Comparison of ENCODE assay signal across 15 mouse cellular contexts in genomic region chr15:81769037-81769436, GRCm38 (mm10). TPM values are rescaled to one million over a fixed set of nuclear protein-coding genes. Genes with fewer than 3 reads are reported as not detected.
DNase-seq lines count a peak whose midpoint lies in the region; ATAC-seq and TF ChIP-seq lines count a peak whose summit lies in the region.
"Had no signal": no experiment of that assay in that cellular context is flagged by ENCODE, and none has a peak within 500 bp of the region (broad histone marks: within the 10 kb centered on the region; RNA-seq: fewer than 3 reads in every experiment).

No protein-coding gene starts in this region.

- no peak overlapping the region for H3K4me3 ChIP-seq in hindbrain, embryonic 15.5 days
- H3K4me3 ChIP-seq in hindbrain, embryonic 12.5 days: no peak overlapping the region
- H3K4me3 ChIP-seq in ES-Bruce4 (ENCODE audit: low read depth, low read length): peak overlapping the region; percentile 28
- H3K4me3 ChIP-seq in liver, embryonic 15.5 days (replicated peaks): no peak overlapping the region
- no peak overlapping the region for H3K4me3 ChIP-seq in midbrain, embryonic 14.5 days (replicated peaks; ENCODE audit: low read depth, low read length)
- H3K4me3 ChIP-seq in kidney, embryonic 15.5 days (replicated peaks): no peak overlapping the region
- H3K4me3 ChIP-seq: midbrain, embryonic 12.5 days; neural tube, embryonic 12.5 days had no signal

- no peaks in the 10 kb centered on the region for H3K4me1 ChIP-seq in hindbrain, embryonic 15.5 days (replicated peaks)
- no peaks in the 10 kb centered on the region for H3K4me1 ChIP-seq in hindbrain, embryonic 12.5 days
- H3K4me1 ChIP-seq in ES-Bruce4 (ENCODE audit: control insufficient read depth, insufficient read depth, low read length): no peaks in the 10 kb centered on the region
- H3K4me1 ChIP-seq in liver, embryonic 15.5 days (replicated peaks): peaks cover 27% of the 10 kb centered on the region
- H3K4me1 ChIP-seq in midbrain, embryonic 14.5 days (ENCODE audit: control insufficient read depth, insufficient read depth, low read length): no peaks in the 10 kb centered on the region
- peaks cover 25% of the 10 kb centered on the region for H3K4me1 ChIP-seq in kidney, embryonic 15.5 days
- H3K4me1 ChIP-seq: midbrain, embryonic 12.5 days; neural tube, embryonic 12.5 days had no signal

- DNase-seq in embryo, embryonic 9.5 days (ENCODE audit: extremely low spot score): peak; percentile 24
- no peak for DNase-seq in midbrain, embryonic 14.5 days
- no peak for DNase-seq in adrenal gland, adult (ENCODE audit: inconsistent age in 2 of 2, low spot score in 1 of 2)
- DNase-seq: cerebellum, postnatal 36 days; kidney, postnatal 14 days; lung, adult 2 months; thymus, postnatal 14 days had no signal

- TF ChIP-seq EP300 in ES-Bruce4 (IDR thresholded peaks at IDR 0.05; ENCODE audit: insufficient read depth, low read depth, low read length): no peak

- TF ChIP-seq CTCF in ES-Bruce4 (IDR thresholded peaks at IDR 0.05; ENCODE audit: low read depth, low read length): no peak

- ATAC-seq in hindbrain, embryonic 15.5 days (ENCODE audit: low FRiP score, low read depth): peak; percentile 36; the same call in 1 of the 2 replicates
- ATAC-seq in hindbrain, embryonic 12.5 days (ENCODE audit: low FRiP score): no peak
- ATAC-seq in liver, embryonic 15.5 days (ENCODE audit: insufficient read depth): peak; percentile 35; the same call in 1 of the 2 replicates
- no peak for ATAC-seq in midbrain, embryonic 14.5 days (ENCODE audit: low FRiP score, low TSS enrichment)
- no peak; the same call in 1 of the 2 replicates for ATAC-seq in kidney, embryonic 15.5 days (replicated peaks; ENCODE audit: low FRiP score)

- H3K9ac ChIP-seq in hindbrain, embryonic 15.5 days: no peak overlapping the region
- no peak overlapping the region for H3K9ac ChIP-seq in hindbrain, embryonic 12.5 days
- no peak overlapping the region for H3K9ac ChIP-seq in ES-Bruce4 (ENCODE audit: low read depth, poor library complexity, severe bottlenecking)
- H3K9ac ChIP-seq in liver, embryonic 15.5 days: no peak overlapping the region
- H3K9ac ChIP-seq in midbrain, embryonic 14.5 days (replicated peaks; ENCODE audit: low read length): no peak overlapping the region
- H3K9ac ChIP-seq in kidney, embryonic 15.5 days: no peak overlapping the region
- H3K9ac ChIP-seq: midbrain, embryonic 12.5 days; neural tube, embryonic 12.5 days had no signal

- TF ChIP-seq POLR2A in ES-Bruce4 (IDR thresholded peaks at IDR 0.05; ENCODE audit: insufficient read depth, low read length): no peak

- H3K9me3 ChIP-seq in hindbrain, embryonic 15.5 days: no peaks in the 10 kb centered on the region
- no peaks in the 10 kb centered on the region for H3K9me3 ChIP-seq in hindbrain, embryonic 12.5 days (replicated peaks)
- no peaks in the 10 kb centered on the region for H3K9me3 ChIP-seq in ES-Bruce4 (replicated peaks; ENCODE audit: control insufficient read depth, insufficient read depth, low read length, poor library complexity, severe bottlenecking)
- no peaks in the 10 kb centered on the region for H3K9me3 ChIP-seq in liver, embryonic 15.5 days (replicated peaks)
- no peaks in the 10 kb centered on the region for H3K9me3 ChIP-seq in midbrain, embryonic 14.5 days (ENCODE audit: control insufficient read depth, low read length)
- H3K9me3 ChIP-seq in kidney, embryonic 15.5 days (replicated peaks): no peaks in the 10 kb centered on the region
- H3K9me3 ChIP-seq: midbrain, embryonic 12.5 days; neural tube, embryonic 12.5 days had no signal

- 56% methylated on average over 13 of the region's 13 CpGs for WGBS in hindbrain, embryonic 15.5 days
- 62% methylated on average over 12 of the region's 13 CpGs for WGBS in hindbrain, embryonic 12.5 days
- WGBS in liver, embryonic 15.5 days (ENCODE audit: insufficient replicate concordance): 62% methylated on average over 13 of the region's 13 CpGs
- WGBS in midbrain, embryonic 14.5 days: 60% methylated on average over 13 of the region's 13 CpGs
- WGBS in kidney, embryonic 15.5 days: 63% methylated on average over 13 of the region's 13 CpGs

- no peaks in the 10 kb centered on the region for H3K27me3 ChIP-seq in hindbrain, embryonic 15.5 days
- H3K27me3 ChIP-seq in hindbrain, embryonic 12.5 days: no peaks in the 10 kb centered on the region
- H3K27me3 ChIP-seq in ES-Bruce4 (ENCODE audit: control insufficient read depth, insufficient read depth, low read length, poor library complexity, severe bottlenecking): no peaks in the 10 kb centered on the region
- H3K27me3 ChIP-seq in liver, embryonic 15.5 days: no peaks in the 10 kb centered on the region
- no peaks in the 10 kb centered on the region for H3K27me3 ChIP-seq in midbrain, embryonic 14.5 days (ENCODE audit: control insufficient read depth, insufficient read depth, low read length)
- no peaks in the 10 kb centered on the region for H3K27me3 ChIP-seq in kidney, embryonic 15.5 days
- H3K27me3 ChIP-seq: CH12.LX; midbrain, embryonic 12.5 days; neural tube, embryonic 12.5 days had no signal

- H3K36me3 ChIP-seq in hindbrain, embryonic 15.5 days: peaks cover 41% of the 10 kb centered on the region
- H3K36me3 ChIP-seq in hindbrain, embryonic 12.5 days: peaks cover 56% of the 10 kb centered on the region
- H3K36me3 ChIP-seq in ES-Bruce4 (ENCODE audit: control insufficient read depth, insufficient read depth, low read length, poor library complexity, severe bottlenecking): no peaks in the 10 kb centered on the region
- peaks cover 8% of the 10 kb centered on the region; the same call in 1 of the 2 replicates for H3K36me3 ChIP-seq in liver, embryonic 15.5 days (replicated peaks)
- H3K36me3 ChIP-seq in midbrain, embryonic 14.5 days (ENCODE audit: control insufficient read depth, insufficient read depth, low read length): peaks cover 49% of the 10 kb centered on the region
- peaks cover 55% of the 10 kb centered on the region for H3K36me3 ChIP-seq in kidney, embryonic 15.5 days

- no peak overlapping the region for H3K27ac ChIP-seq in hindbrain, embryonic 15.5 days (replicated peaks)
- no peak overlapping the region for H3K27ac ChIP-seq in hindbrain, embryonic 12.5 days
- H3K27ac ChIP-seq in ES-Bruce4 (ENCODE audit: insufficient read depth, low read length): no peak overlapping the region
- no peak overlapping the region for H3K27ac ChIP-seq in liver, embryonic 15.5 days (replicated peaks)
- no peak overlapping the region for H3K27ac ChIP-seq in midbrain, embryonic 14.5 days (replicated peaks; ENCODE audit: low read depth, low read length)
- no peak overlapping the region for H3K27ac ChIP-seq in kidney, embryonic 15.5 days
- H3K27ac ChIP-seq: midbrain, embryonic 12.5 days; neural tube, embryonic 12.5 days had no signal

- no peak overlapping the region for H3K4me2 ChIP-seq in hindbrain, embryonic 15.5 days
- H3K4me2 ChIP-seq in hindbrain, embryonic 12.5 days (replicated peaks): no peak overlapping the region
- no peak overlapping the region for H3K4me2 ChIP-seq in liver, embryonic 15.5 days
- no peak overlapping the region for H3K4me2 ChIP-seq in midbrain, embryonic 14.5 days (ENCODE audit: low read length)
- no peak overlapping the region for H3K4me2 ChIP-seq in kidney, embryonic 15.5 days
- H3K4me2 ChIP-seq: midbrain, embryonic 12.5 days; neural tube, embryonic 12.5 days had no signal

RNA-seq across cellular contexts. Expression of gene Rangap1, which starts 23.7 kb away (rescaled TPM):
- polyA plus RNA-seq in hindbrain, embryonic 15.5 days (2015; fragmentation: Nextera tagmentation; extraction: Ambion mirVana): 154 and 157 TPM in 2 replicates
- 131 and 134 TPM in 2 replicates for polyA plus RNA-seq in hindbrain, embryonic 12.5 days (2016; fragmentation: Nextera tagmentation; extraction: Ambion mirVana)
- polyA plus RNA-seq in ES-Bruce4 (2011; ENCODE audit: insufficient read depth, insufficient read length, low read depth, missing spikeins): 158 and 160 TPM in 2 replicates
- 71.7 and 79.3 TPM in 2 replicates for polyA plus RNA-seq in liver, embryonic 15.5 days (2015; fragmentation: Nextera tagmentation; extraction: Ambion mirVana)
- 118 and 119 TPM in 2 replicates for polyA plus RNA-seq in midbrain, embryonic 14.5 days (2014; fragmentation: Nextera tagmentation; extraction: Ambion mirVana)
- polyA plus RNA-seq in kidney, embryonic 15.5 days (2015; fragmentation: Nextera tagmentation; extraction: Ambion mirVana): 99.1 and 106 TPM in 2 replicates

RNA-seq across cellular contexts. Expression of gene Zc3h7b, which starts 24.2 kb away (rescaled TPM):
- polyA plus RNA-seq in hindbrain, embryonic 15.5 days (2015; fragmentation: Nextera tagmentation; extraction: Ambion mirVana): 47.6 and 49.8 TPM in 2 replicates
- polyA plus RNA-seq in hindbrain, embryonic 12.5 days (2016; fragmentation: Nextera tagmentation; extraction: Ambion mirVana): 51.6 and 52.1 TPM in 2 replicates
- polyA plus RNA-seq in ES-Bruce4 (2011; ENCODE audit: insufficient read depth, insufficient read length, low read depth, missing spikeins): 40.5 and 42.1 TPM in 2 replicates
- 5.0 and 5.1 TPM in 2 replicates for polyA plus RNA-seq in liver, embryonic 15.5 days (2015; fragmentation: Nextera tagmentation; extraction: Ambion mirVana)
- polyA plus RNA-seq in midbrain, embryonic 14.5 days (2014; fragmentation: Nextera tagmentation; extraction: Ambion mirVana): 61.2 and 63.8 TPM in 2 replicates
- 34.8 and 37.4 TPM in 2 replicates for polyA plus RNA-seq in kidney, embryonic 15.5 days (2015; fragmentation: Nextera tagmentation; extraction: Ambion mirVana)

RNA-seq across cellular contexts. Expression of gene Tef, which starts 33.2 kb away (rescaled TPM):
- 23.7 and 25.3 TPM in 2 replicates for polyA plus RNA-seq in hindbrain, embryonic 15.5 days (2015; fragmentation: Nextera tagmentation; extraction: Ambion mirVana)
- 30.0 and 31.9 TPM in 2 replicates for polyA plus RNA-seq in hindbrain, embryonic 12.5 days (2016; fragmentation: Nextera tagmentation; extraction: Ambion mirVana)
- polyA plus RNA-seq in ES-Bruce4 (2011; ENCODE audit: insufficient read depth, insufficient read length, low read depth, missing spikeins): 33.9 and 36.0 TPM in 2 replicates
- polyA plus RNA-seq in liver, embryonic 15.5 days (2015; fragmentation: Nextera tagmentation; extraction: Ambion mirVana): 6.2 and 8.1 TPM in 2 replicates
- polyA plus RNA-seq in midbrain, embryonic 14.5 days (2014; fragmentation: Nextera tagmentation; extraction: Ambion mirVana): 12.9 and 19.6 TPM in 2 replicates
- 23.9 and 26.5 TPM in 2 replicates for polyA plus RNA-seq in kidney, embryonic 15.5 days (2015; fragmentation: Nextera tagmentation; extraction: Ambion mirVana)

Comparison
In these comparisons a context has a peak if more than half of its experiments do, and no peak if none do; other contexts are left out.
1. ATAC-seq: peak in hindbrain, embryonic 15.5 days (single experiment) and liver, embryonic 15.5 days (single experiment); none in hindbrain, embryonic 12.5 days (single experiment), midbrain, embryonic 14.5 days (single experiment) and kidney, embryonic 15.5 days (single experiment).